Mouse (Mus musculus) heart, embryonic 16.5 days (tissue): ENCODE results near the gene Serf1. TPM values are rescaled to one million over a fixed set of nuclear protein-coding genes. Genes with fewer than 3 reads are reported as not detected.

Source experiments
- polyA plus RNA-seq: library from polyadenylated mRNA; unstranded; fragments of >200 nt; fragmentation: Nextera tagmentation; extraction: Ambion mirVana; gene quantifications from 2 replicates; pipeline ENCODE4 v1.2.1, GENCODE M21; 2015

Serf1 gene
- polyA plus RNA-seq, 1 experiment from 2014 or later = 107 TPM

Other genes with a start within 250 kb of the Serf1 start
- gene Cartpt, start 206.9 kb upstream of the Serf1 start, polyA plus RNA-seq = 0.42 and 0.49 TPM in 2 replicates
- 33.4 and 36.3 TPM in 2 replicates for gene Mccc2, start 92.4 kb upstream of the Serf1 start, polyA plus RNA-seq
- gene Bdp1, start 3.9 kb upstream of the Serf1 start, polyA plus RNA-seq = 19.8 and 22.3 TPM in 2 replicates
- 26.6 and 30.1 TPM in 2 replicates for gene Smn1, start 16.8 kb downstream of the Serf1 start, polyA plus RNA-seq
- gene Naip2, start 94.1 kb downstream of the Serf1 start, polyA plus RNA-seq = 0.15 and 0.21 TPM in 2 replicates
- gene Naip5, start 138.3 kb downstream of the Serf1 start, polyA plus RNA-seq = 0.15 and 0.42 TPM in 2 replicates
- gene Naip6, start 209.7 kb downstream of the Serf1 start, polyA plus RNA-seq = 0.11 and 0.13 TPM in 2 replicates